Mouse (Mus musculus): Measurements from ENCODE around the gene Foxe3.

The Foxe3 gene

GRCm38 (mm10) chr4:114917091-114917490, 8.7 kb downstream of the Foxe3 start:
- DNase-seq (ENCODE audit: low read depth, low spot score), result peak; percentile 76

GRCm38 (mm10) chr4:114916056-114916455, 9.8 kb downstream of the Foxe3 start:
- no peak for DNase-seq (ENCODE audit: low read depth, low spot score)

- peak; percentile 82 for DNase-seq (ENCODE audit: low read depth, low spot score)
These were observed 12.2 kb downstream of the Foxe3 start for GRCm38 (mm10) chr4:114913594-114913962.

GRCm38 (mm10) chr4:114912705-114913593, 12.9 kb downstream of the Foxe3 start:
- no peak for DNase-seq (ENCODE audit: low read depth, low spot score)

- peak; percentile 80 for DNase-seq (ENCODE audit: low read depth, low spot score)
These were observed 16.0 kb downstream of the Foxe3 start for GRCm38 (mm10) chr4:114909602-114910484.

GRCm38 (mm10) chr4:114908829-114909601, 16.8 kb downstream of the Foxe3 start, which contains the start of gene Foxd2:
Gene Foxd2 (minus strand): TSS chr4:114908873.
- DNase-seq (ENCODE audit: low read depth, low spot score), result peak; percentile 92

DNA sequence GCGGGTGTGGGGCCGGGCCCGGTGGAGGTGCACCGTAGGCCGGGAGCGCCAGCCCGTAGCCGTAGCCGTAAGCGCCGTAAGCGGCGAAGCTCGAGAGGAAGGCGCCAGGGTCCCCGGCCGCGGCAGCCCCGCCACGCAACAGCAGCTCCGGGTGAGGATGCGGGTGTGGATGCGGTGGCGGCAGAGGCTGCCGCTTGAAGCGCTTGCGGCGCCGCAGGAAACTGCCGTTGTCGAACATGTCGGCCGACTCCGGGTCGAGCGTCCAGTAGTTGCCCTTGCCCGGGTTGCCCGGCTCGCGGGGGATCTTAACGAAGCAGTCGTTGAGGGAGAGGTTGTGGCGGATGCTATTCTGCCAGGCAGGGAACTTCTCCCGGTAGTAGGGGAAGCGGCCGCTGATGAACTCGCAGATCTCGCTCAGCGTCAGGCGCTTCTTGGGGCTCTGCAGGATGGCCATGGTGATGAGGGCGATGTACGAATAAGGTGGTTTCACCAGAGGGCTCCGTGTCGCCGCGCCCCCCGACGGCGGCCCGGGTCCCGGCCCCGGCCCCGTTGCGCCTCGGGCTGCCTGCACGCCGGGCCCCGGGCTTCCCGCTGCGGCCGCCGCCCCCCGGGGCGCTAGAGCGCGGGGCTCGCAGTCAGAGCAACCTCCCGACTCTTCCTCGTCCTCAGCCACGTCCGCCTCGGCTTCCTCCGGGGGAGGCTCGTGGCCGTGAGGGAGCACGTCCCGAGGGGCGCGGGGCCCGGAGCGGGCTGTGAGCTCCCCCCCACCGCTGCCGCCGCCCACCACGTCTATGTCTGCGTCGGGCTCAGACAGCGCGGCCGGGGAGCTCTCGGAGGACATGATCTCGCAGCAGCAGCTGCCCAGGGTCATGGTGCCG, 17.6 kb downstream of the Foxe3 start:
- peak; percentile 51 for DNase-seq (ENCODE audit: low read depth, low spot score)

- peak; percentile 46 for DNase-seq (ENCODE audit: low read depth, low spot score)
These were observed 18.5 kb downstream of the Foxe3 start for GRCm38 (mm10) chr4:114907056-114907917.

GRCm38 (mm10) chr4:114905969-114906680, 19.7 kb downstream of the Foxe3 start:
- no peak for DNase-seq (ENCODE audit: low read depth, low spot score)

DNA sequence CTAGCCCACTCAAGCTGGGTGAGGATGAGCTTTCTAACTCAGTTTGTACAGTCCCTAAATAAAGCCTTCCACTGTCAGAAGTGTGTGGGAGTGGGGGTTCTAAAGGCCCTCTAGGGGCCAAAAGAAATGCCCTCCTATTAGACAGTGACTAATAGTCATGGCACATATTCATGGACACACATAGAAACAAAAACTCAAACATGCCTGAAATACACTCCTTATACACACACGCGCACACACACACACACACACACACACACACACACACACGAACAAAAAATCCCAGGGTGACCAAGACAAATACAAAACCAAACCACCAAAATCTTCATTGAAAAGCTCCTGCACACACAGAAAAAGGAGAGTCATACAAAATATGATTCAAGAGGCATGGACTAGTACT, 20.3 kb downstream of the Foxe3 start:
- no peak for DNase-seq (ENCODE audit: low read depth, low spot score)

DNA sequence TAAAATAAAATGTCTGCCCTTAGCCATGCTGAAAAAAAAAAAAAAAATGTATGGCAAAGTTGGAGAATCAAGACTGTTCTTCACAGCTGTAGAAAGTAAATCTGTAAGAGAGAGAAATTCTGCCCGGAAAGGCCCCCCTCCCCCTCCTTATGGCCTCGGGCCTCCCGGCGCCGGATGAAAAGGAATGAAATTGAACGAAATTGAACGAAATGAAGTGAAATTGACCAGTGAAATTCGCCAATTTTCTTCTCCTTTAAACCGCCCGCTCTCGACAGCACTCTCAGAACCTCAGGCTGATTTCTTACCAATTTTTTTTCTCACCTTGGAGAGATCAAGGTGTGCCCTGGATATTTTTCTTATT, 22.4 kb downstream of the Foxe3 start:
- DNase-seq (ENCODE audit: low read depth, low spot score), result no peak

DNA sequence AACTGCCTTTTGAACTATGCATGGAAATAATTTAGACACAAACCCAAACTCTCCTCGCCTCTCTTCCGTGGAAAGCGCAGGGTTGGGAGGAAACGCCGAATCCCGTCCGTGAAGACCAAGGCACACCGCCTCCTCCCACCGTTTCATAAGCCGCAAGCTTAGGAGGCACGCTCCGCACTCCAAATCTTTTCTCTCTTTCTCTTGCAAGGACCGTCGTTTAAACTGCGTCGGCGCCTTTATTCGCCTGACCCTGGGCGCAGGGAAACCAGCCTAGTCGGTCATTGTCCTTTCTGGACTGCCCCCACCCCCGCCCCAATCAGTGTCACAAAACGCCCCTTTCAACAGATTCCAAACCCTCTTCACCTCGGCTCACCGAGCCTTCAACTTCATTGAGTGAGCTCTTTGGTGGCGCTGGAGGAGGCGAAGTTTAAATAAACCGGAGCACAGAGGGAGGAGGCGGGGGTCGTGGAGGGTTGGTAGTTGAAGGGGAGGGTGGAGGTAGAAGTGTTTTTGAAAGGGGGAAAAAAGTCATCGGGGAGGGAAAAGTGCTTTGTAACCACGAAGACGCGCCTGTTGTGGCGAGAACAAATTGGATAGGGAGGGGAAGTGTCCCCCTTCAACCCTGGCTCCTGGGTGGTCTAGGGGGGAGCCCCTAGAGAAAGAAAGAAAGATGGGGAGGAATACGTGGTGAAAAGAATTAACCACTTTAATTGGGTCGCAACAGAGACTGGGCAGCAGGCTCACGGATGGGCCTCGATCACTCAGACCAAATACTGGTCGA, 23.0 kb downstream of the Foxe3 start:
- DNase-seq (ENCODE audit: low read depth, low spot score), result peak; percentile 51

- peak; percentile 35 for DNase-seq (ENCODE audit: low read depth, low spot score)
These were observed 24.0 kb downstream of the Foxe3 start for GRCm38 (mm10) chr4:114901643-114902351.

DNA sequence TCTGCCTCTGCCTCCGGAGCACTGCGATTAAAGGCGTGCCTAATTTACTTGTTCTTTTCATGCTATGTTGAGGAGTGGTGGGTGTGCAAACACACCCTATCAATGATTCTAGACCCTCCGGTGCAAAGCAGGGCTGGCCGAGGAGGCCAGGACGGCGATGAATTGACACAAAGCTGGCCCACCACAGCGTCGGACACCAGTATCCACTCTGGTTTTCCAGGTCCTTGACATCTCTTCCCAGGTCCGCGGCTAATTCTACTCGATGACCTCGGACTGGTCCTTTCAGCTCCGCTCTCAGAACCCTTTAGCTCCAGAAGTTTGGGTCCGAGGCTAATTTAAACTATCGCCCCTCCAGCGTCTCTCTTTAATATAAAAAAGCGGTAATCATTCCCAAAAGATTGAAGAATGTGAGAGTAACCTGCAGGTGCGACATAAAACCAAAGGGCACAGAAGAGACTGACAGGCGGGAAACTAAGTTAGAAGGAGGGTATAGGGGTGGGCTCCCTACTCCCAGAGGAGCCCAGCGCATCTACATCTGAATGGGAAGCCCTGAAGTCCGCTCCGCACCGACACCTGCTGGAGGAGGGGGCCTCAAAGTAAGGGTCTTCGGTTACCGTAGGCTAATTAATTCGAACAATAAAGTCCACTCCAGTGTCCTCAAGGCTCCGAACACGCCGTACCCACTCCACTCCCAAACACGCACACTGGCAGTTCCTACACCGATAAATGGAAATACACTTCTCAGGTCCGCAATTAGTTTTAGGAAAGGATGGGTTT, 24.8 kb downstream of the Foxe3 start:
- DNase-seq (ENCODE audit: low read depth, low spot score), result no peak

DNA sequence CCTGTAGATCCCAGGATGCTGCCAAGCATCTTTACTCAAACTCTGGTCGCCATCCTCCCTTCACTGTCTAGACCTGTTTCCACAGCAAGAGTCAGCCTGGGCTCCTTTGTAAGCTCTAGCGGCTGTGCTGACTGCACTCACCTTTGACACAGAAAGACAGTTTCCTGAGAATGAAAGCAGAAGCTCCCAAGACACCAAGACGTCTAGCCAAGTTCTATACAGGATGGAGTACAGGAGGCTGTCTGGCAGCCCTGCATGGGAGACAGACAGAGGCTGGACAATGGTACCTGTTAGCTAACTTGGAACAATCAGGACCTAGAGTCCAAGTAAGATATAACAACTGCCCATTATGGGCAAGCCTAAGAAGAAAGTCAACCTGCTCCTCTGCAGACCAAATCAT, 25.9 kb downstream of the Foxe3 start:
- DNase-seq (ENCODE audit: low read depth, low spot score), result no peak

DNA sequence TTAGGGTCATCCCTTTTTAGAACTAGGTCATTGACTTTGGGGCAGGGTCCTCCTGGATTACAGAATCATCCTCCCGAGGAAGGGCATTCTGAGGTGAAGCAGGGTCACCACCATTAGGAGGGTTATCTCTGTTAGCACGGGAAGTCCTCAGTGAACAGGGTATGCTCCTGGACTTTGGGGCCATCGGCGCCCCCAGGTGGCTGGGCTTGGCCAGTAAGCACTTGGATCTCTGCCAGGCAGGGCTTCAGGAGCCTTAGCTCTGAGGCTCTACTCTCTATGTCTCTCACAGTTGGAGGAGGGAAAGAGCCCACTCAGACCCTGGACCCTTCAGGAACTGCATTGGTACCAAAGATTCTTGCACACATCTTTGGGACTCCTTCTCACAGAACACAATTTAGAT, 28.0 kb downstream of the Foxe3 start:
- no peak for DNase-seq (ENCODE audit: low read depth, low spot score)

DNA sequence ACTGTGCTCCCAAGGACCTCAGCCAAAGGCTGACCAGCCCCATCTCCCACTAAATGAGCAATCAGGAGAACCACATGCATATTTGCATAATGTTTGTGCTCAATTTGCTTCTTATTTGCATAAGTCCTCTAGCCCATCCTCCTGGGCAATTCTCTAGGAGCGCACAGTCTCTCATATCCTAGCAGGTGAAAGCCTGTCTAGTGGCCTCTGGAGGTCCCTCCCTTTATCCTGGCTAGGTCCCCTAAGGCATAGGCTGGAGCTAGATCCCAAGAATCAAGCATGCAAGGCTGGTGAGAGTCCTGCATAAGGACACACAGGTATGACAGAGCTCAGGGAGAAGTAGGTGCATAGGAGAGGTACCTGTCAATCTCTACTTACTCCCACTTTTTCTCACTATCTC, 43.6 kb downstream of the Foxe3 start:
- no peak for DNase-seq (ENCODE audit: low read depth, low spot score)

Data from R1 (cell line).